Mouse (Mus musculus): ENCODE results near the gene Ssx2ip. TPM values are rescaled to one million over a fixed set of nuclear protein-coding genes. Genes with fewer than 3 reads are reported as not detected.

Gene Ssx2ip
- total and polyA plus RNA-seq, 3 experiments: 3.1 to 14.1 (median 12.5) TPM

- no peak overlapping the region for H3K9ac ChIP-seq (ENCODE audit: low read depth, low read length)
- no peaks in the 10 kb centered on the region for H3K79me2 ChIP-seq (replicated peaks; ENCODE audit: control insufficient read depth, insufficient read depth, low read length)
- no peak for DNase-seq
- TF ChIP-seq POLR2A (IDR thresholded peaks at IDR 0.05; ENCODE audit: insufficient read depth, low read depth, low read length) (no peak), CTCF (IDR thresholded peaks at IDR 0.05) (no peak), EP300 (IDR thresholded peaks at IDR 0.05; ENCODE audit: insufficient read depth, low read depth, low read length) (no peak)
- H3K27ac ChIP-seq: no peak overlapping the region
- 60% methylated on average over 10 of the region's 10 CpGs for WGBS
- H3K27me3 ChIP-seq (ENCODE audit: control insufficient read depth, insufficient read depth, low read length): no peaks in the 10 kb centered on the region
- no peak overlapping the region for H3K4me3 ChIP-seq
- intact Hi-C loops (cut with DNase I): no loop called here
- H3K36me3 ChIP-seq (ENCODE audit: control insufficient read depth, insufficient read depth, low read length): no peaks in the 10 kb centered on the region
- H3K4me1 ChIP-seq (ENCODE audit: control insufficient read depth, insufficient read depth, low read length): peaks cover 2% of the 10 kb centered on the region; the same call in 1 of the 2 replicates
Observed at GRCm38 (mm10) chr3:146448372-146448771, 43.9 kb downstream of the Ssx2ip start.

GRCm38 (mm10) chr3:146448969-146449368 lies 44.5 kb downstream of the Ssx2ip start:
- H3K4me1 ChIP-seq (ENCODE audit: control insufficient read depth, insufficient read depth, low read length): peaks cover 2% of the 10 kb centered on the region; the same call in 1 of the 2 replicates
- 47% methylated on average over 6 of the region's 6 CpGs for WGBS
- intact Hi-C loops (cut with DNase I): no loop called here
- no peak for DNase-seq
- TF ChIP-seq EP300 (IDR thresholded peaks at IDR 0.05; ENCODE audit: insufficient read depth, low read depth, low read length): no peak
- no peak for TF ChIP-seq POLR2A (IDR thresholded peaks at IDR 0.05; ENCODE audit: insufficient read depth, low read depth, low read length)
- no peak for TF ChIP-seq CTCF (IDR thresholded peaks at IDR 0.05)
- no peak overlapping the region for H3K9ac ChIP-seq (ENCODE audit: low read depth, low read length)
- no peaks in the 10 kb centered on the region for H3K36me3 ChIP-seq (ENCODE audit: control insufficient read depth, insufficient read depth, low read length)
- H3K4me3 ChIP-seq: no peak overlapping the region
- no peaks in the 10 kb centered on the region for H3K27me3 ChIP-seq (ENCODE audit: control insufficient read depth, insufficient read depth, low read length)
- H3K79me2 ChIP-seq (replicated peaks; ENCODE audit: control insufficient read depth, insufficient read depth, low read length): no peaks in the 10 kb centered on the region
- H3K27ac ChIP-seq: no peak overlapping the region

GRCm38 (mm10) chr3:146449745-146450250 lies 45.4 kb downstream of the Ssx2ip start, which contains the start of gene Ctbs:
Gene Ctbs, plus strand, starts transcription at chr3:146449795.
- no peaks in the 10 kb centered on the region for H3K36me3 ChIP-seq (ENCODE audit: control insufficient read depth, insufficient read depth, low read length)
- H3K4me3 ChIP-seq: peak within 1 kb of the TSS; percentile 60
- no peaks in the 10 kb centered on the region for H3K79me2 ChIP-seq (replicated peaks; ENCODE audit: control insufficient read depth, insufficient read depth, low read length)
- DNase-seq: no peak
- no peak for TF ChIP-seq CTCF (IDR thresholded peaks at IDR 0.05)
- TF ChIP-seq POLR2A (IDR thresholded peaks at IDR 0.05; ENCODE audit: insufficient read depth, low read depth, low read length): no peak
- no peak for TF ChIP-seq EP300 (IDR thresholded peaks at IDR 0.05; ENCODE audit: insufficient read depth, low read depth, low read length)
- peak within 1 kb of the TSS; percentile 74 for H3K9ac ChIP-seq (ENCODE audit: low read depth, low read length)
- WGBS: 49% methylated on average over 9 of the region's 9 CpGs
- peak within 1 kb of the TSS; percentile 60 for H3K27ac ChIP-seq
- H3K27me3 ChIP-seq (ENCODE audit: control insufficient read depth, insufficient read depth, low read length): no peaks in the 10 kb centered on the region
- H3K4me1 ChIP-seq (ENCODE audit: control insufficient read depth, insufficient read depth, low read length): peaks cover 2% of the 10 kb centered on the region; the same call in 1 of the 2 replicates
- intact Hi-C loops (cut with DNase I): loop anchor here (1.0 to 5.0 kb wide), 3 partner anchors 45 to 73 kb away; partner anchors contain the start of genes Gng5, Rpf1, Spata1 and Ssx2ip

- TF ChIP-seq POLR2A (IDR thresholded peaks at IDR 0.05; ENCODE audit: insufficient read depth, low read depth, low read length) (peak; percentile 95), CTCF (IDR thresholded peaks at IDR 0.05) (peak; percentile 56), EP300 (IDR thresholded peaks at IDR 0.05; ENCODE audit: insufficient read depth, low read depth, low read length) (0 out of 2 replicates have a peak, but pooled peaks have one; percentile 3)
- peak overlapping the region; percentile 60 for H3K27ac ChIP-seq
- intact Hi-C loops (cut with DNase I): loop anchor here (1.0 to 5.0 kb wide), 3 partner anchors 46 to 72 kb away; partner anchors contain the start of genes Gng5, Rpf1, Spata1 and Ssx2ip
- WGBS: under 1% methylated on average over 29 of the region's 29 CpGs
- H3K4me1 ChIP-seq (ENCODE audit: control insufficient read depth, insufficient read depth, low read length): peaks cover 2% of the 10 kb centered on the region; the same call in 1 of the 2 replicates
- no peaks in the 10 kb centered on the region for H3K36me3 ChIP-seq (ENCODE audit: control insufficient read depth, insufficient read depth, low read length)
- H3K27me3 ChIP-seq (ENCODE audit: control insufficient read depth, insufficient read depth, low read length): no peaks in the 10 kb centered on the region
- no peaks in the 10 kb centered on the region for H3K79me2 ChIP-seq (replicated peaks; ENCODE audit: control insufficient read depth, insufficient read depth, low read length)
- DNase-seq: peak; percentile 93 to 94
- H3K4me3 ChIP-seq: peak overlapping the region; percentile 60
- peak overlapping the region; percentile 74 for H3K9ac ChIP-seq (ENCODE audit: low read depth, low read length)
Observed at GRCm38 (mm10) chr3:146450371-146450841, 46.0 kb downstream of the Ssx2ip start.

GRCm38 (mm10) chr3:146451375-146451774 lies 46.9 kb downstream of the Ssx2ip start:
- DNase-seq: no peak
- Histone ChIP-seq H3K4me3 (no peak overlapping the region), H3K9ac (ENCODE audit: low read depth, low read length) (no peak overlapping the region), H3K4me1 (ENCODE audit: control insufficient read depth, insufficient read depth, low read length) (peaks cover 2% of the 10 kb centered on the region; the same call in 1 of the 2 replicates), H3K27ac (no peak overlapping the region), H3K79me2 (replicated peaks; ENCODE audit: control insufficient read depth, insufficient read depth, low read length) (no peaks in the 10 kb centered on the region), H3K36me3 (ENCODE audit: control insufficient read depth, insufficient read depth, low read length) (no peaks in the 10 kb centered on the region), H3K27me3 (ENCODE audit: control insufficient read depth, insufficient read depth, low read length) (no peaks in the 10 kb centered on the region)
- intact Hi-C loops (cut with DNase I): loop anchor here (2.0 to 5.0 kb wide), 2 partner anchors 47 to 71 kb away; partner anchors contain the start of genes Rpf1 and Ssx2ip
- 79% methylated on average over 5 of the region's 5 CpGs for WGBS
- TF ChIP-seq POLR2A (IDR thresholded peaks at IDR 0.05; ENCODE audit: insufficient read depth, low read depth, low read length): no peak
- TF ChIP-seq EP300 (IDR thresholded peaks at IDR 0.05; ENCODE audit: insufficient read depth, low read depth, low read length): no peak
- TF ChIP-seq CTCF (IDR thresholded peaks at IDR 0.05): no peak

GRCm38 (mm10) chr3:146462939-146463338 lies 58.5 kb downstream of the Ssx2ip start:
- Histone ChIP-seq H3K9ac (ENCODE audit: low read depth, low read length) (no peak overlapping the region), H3K27me3 (ENCODE audit: control insufficient read depth, insufficient read depth, low read length) (no peaks in the 10 kb centered on the region), H3K4me3 (no peak overlapping the region), H3K36me3 (ENCODE audit: control insufficient read depth, insufficient read depth, low read length) (no peaks in the 10 kb centered on the region), H3K79me2 (replicated peaks; ENCODE audit: control insufficient read depth, insufficient read depth, low read length) (no peaks in the 10 kb centered on the region), H3K4me1 (ENCODE audit: control insufficient read depth, insufficient read depth, low read length) (no peaks in the 10 kb centered on the region), H3K27ac (no peak overlapping the region)
- WGBS: 45% methylated on average over 2 of the region's 2 CpGs
- DNase-seq: no peak
- intact Hi-C loops (cut with DNase I): no loop called here
- TF ChIP-seq POLR2A (IDR thresholded peaks at IDR 0.05; ENCODE audit: insufficient read depth, low read depth, low read length) (no peak), CTCF (IDR thresholded peaks at IDR 0.05) (peak; percentile 23; the same call in 1 of the 2 replicates)
